Mouse (Mus musculus) forebrain, postnatal 0 days (tissue): ENCODE data around the gene Myh9. TPM values are rescaled to one million over a fixed set of nuclear protein-coding genes. Genes with fewer than 3 reads are reported as not detected.

Source experiments
- ATAC-seq: fragments of 200-750 bp; cut with Nextera tagmentation; 2 replicates; pipeline ENCODE4 v1.8.0; 2017; ENCODE audit warnings: mild to moderate bottlenecking, moderate library complexity
- DNase-seq: peaks from one replicate; pipeline ENCODE4 v3.0.0-alpha.2; 2015
- H3K27ac ChIP-seq: fragments of 300-500 bp; sonication (generic); 2 replicates; pipeline ENCODE4 v1.5.1; 2014; ENCODE audit warnings: low read depth, mild to moderate bottlenecking, antibody characterized with exemption, low read length, moderate library complexity, mixed read lengths
- H3K27me3 ChIP-seq: fragments of 300-500 bp; sonication (generic); 2 replicates; pipeline ENCODE4 v1.6.1; 2014; ENCODE audit warnings: mild to moderate bottlenecking, low read length, mixed read lengths; ENCODE audit not compliant: insufficient read depth
- H3K36me3 ChIP-seq: fragments of 300-500 bp; sonication (generic); 2 replicates; pipeline ENCODE4 v1.6.1; 2014; ENCODE audit warnings: mild to moderate bottlenecking, moderate library complexity; ENCODE audit not compliant: insufficient read depth
- H3K4me1 ChIP-seq: fragments of 300-500 bp; sonication (generic); 2 replicates; pipeline ENCODE4 v1.6.1; 2014; ENCODE audit warnings: antibody characterized with exemption; ENCODE audit not compliant: insufficient read depth
- H3K4me2 ChIP-seq: fragments of 300-500 bp; sonication (generic); 2 replicates; pipeline ENCODE4 v1.6.1; 2014; ENCODE audit warnings: low read depth, mild to moderate bottlenecking, moderate library complexity
- H3K4me3 ChIP-seq: fragments of 300-500 bp; sonication (generic); 2 replicates; pipeline ENCODE4 v1.5.1; 2014; ENCODE audit warnings: low read depth, low read length, mixed read lengths
- H3K9ac ChIP-seq: fragments of 300-500 bp; sonication (generic); 2 replicates; pipeline ENCODE4 v1.6.1; 2014; ENCODE audit warnings: mild to moderate bottlenecking
- H3K9me3 ChIP-seq: fragments of 300-500 bp; sonication (generic); 2 replicates; pipeline ENCODE4 v1.6.1; 2016; ENCODE audit warnings: low read length
- CTCF ChIP-seq: sonication (generic); IDR thresholded peaks from 2 replicates; pipeline ENCODE4 v1.5.1; 2016; ENCODE audit warnings: antibody characterized with exemption, control low read depth, low read depth
- WGBS: fragments of 180-500 bp; shearing (Covaris S2); extraction: QIAGEN DNeasy Blood & Tissue Kit; methylation state at CpG from one replicate; pipeline ENCODE4 v1.1.7; 2014; 5-methylcytosine and 5-hydroxymethylcytosine counted together
- polyA plus RNA-seq: library from polyadenylated mRNA; unstranded; fragments of >200 nt; fragmentation: Nextera tagmentation; extraction: Ambion mirVana; gene quantifications from 2 replicates; pipeline ENCODE4 v1.2.1, GENCODE M21; 2015
- total RNA-seq: library from RNA; depleted of rRNA; stranded (reverse); fragments of >200 nt; gene quantifications from 2 replicates; pipeline ENCODE4 v1.2.3, GENCODE M21; 2014

The Myh9 gene
- total and polyA plus RNA-seq, 2 experiments from 2014 or later = 7.2 to 35.2 TPM

DNA sequence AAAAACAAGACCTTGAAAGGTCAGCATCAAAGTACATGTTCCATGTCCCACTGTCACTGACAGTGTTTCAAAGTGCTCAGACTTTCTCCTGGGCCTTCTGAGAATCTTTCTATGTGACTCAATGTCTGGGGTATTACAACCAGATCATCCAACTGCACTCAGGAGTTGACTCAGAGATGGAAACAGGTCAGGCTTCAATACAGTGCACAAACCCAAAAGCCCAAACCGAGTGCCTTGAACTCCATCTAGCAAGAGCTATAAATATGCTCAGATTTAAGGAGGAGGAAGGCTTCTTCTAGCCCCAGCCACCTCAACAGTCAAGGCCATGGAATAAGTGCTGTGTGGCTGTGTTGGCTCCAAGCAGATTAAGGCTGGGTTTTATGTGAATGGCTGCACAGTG lies 56.2 kb downstream of the Myh9 start:
- H3K9ac ChIP-seq = no peak overlapping the region
- no peak overlapping the region for H3K4me3 ChIP-seq
- H3K27ac ChIP-seq = no peak overlapping the region
- no peaks in the 10 kb centered on the region for H3K4me1 ChIP-seq
- ATAC-seq (no peak), DNase-seq (no peak)
- TF ChIP-seq CTCF = no peak
- no peaks in the 10 kb centered on the region for H3K27me3 ChIP-seq
- no peak overlapping the region for H3K4me2 ChIP-seq
- WGBS = 97% methylated on average over 1 of the region's 1 CpGs
- H3K9me3 ChIP-seq = no peaks in the 10 kb centered on the region
- H3K36me3 ChIP-seq = peaks cover 88% of the 10 kb centered on the region

DNA sequence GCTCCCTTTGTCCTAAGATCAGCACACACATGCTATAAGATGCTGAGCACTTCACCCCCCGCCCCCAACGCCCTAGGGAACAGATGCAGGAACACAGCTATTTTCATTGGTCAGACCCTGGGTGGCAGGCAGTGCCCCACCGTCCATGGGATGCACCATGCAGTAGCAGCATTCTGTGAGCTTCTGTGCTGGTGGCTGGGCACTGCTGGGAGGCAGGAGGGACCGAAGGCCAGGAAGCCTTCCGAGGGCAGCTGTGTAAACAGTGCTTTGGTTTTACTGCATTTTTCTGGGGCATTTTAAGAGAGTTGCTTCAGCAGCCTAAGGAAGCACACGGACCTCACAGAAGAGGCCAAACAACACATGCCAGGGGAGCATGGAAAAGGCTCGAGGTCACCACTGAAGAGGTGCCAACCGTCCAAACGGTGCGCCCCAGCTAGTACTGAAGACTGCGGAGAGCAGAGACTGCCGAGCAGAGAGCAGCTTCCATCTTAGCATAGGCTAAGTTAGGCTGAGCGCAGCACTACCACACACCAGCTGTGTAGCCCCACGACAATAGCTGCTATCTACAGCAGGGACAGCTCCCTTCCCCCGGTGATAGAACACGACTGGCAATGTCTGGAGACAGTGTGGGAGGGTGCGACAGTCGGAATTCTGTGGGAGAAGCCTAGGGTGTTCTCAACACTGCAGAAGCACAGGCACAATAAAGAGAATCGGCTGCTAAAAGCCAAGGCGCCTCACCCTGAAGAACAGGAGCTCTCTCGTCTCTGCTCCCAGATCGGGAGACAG lies 57.7 kb downstream of the Myh9 start:
- Histone ChIP-seq H3K36me3 (peaks cover 87% of the 10 kb centered on the region), H3K27ac (no peak overlapping the region; the same call in 1 of the 2 replicates), H3K4me3 (no peak overlapping the region), H3K9me3 (no peaks in the 10 kb centered on the region), H3K9ac (no peak overlapping the region), H3K27me3 (no peaks in the 10 kb centered on the region), H3K4me1 (no peaks in the 10 kb centered on the region), H3K4me2 (no peak overlapping the region)
- DNase-seq (no peak), ATAC-seq (peak; percentile 27; the same call in 1 of the 2 replicates)
- no peak for TF ChIP-seq CTCF
- WGBS = 85% methylated on average over 22 of the region's 22 CpGs

DNA sequence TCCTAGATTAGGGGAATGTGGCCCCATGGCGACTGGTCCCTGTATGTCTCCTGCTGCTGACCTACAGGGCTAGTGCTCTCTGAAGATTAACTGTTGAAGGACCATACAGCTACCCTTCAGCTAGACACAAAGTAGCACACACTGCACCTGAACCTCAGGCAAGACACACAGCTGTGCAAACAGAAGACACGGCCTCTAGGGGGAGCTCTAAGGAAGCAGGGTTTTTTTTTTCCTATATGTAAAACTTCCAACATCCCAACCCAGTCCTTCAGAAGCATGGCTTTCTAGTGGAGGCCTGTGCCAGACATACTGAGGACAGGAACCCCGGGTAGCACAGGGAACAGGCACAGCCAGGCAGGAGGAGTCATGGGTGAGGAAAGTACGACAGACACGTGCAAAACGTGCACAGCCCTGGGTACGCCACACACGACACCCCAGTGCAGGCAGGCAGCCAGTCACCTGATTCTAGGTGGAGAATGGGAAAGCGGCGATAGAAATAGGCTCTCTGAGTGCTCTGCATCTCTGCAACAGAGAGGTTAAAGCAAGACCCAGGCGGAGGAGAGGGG lies 59.4 kb downstream of the Myh9 start:
- ATAC-seq (no peak), DNase-seq (no peak)
- H3K4me1 ChIP-seq = no peaks in the 10 kb centered on the region
- 85% methylated on average over 11 of the region's 11 CpGs for WGBS
- no peaks in the 10 kb centered on the region for H3K9me3 ChIP-seq
- H3K27me3 ChIP-seq = no peaks in the 10 kb centered on the region
- H3K4me3 ChIP-seq = no peak overlapping the region
- H3K4me2 ChIP-seq = no peak overlapping the region
- no peak overlapping the region for H3K9ac ChIP-seq
- peak; percentile 52 for TF ChIP-seq CTCF
- H3K27ac ChIP-seq = no peak overlapping the region
- peaks cover 90% of the 10 kb centered on the region for H3K36me3 ChIP-seq

DNA sequence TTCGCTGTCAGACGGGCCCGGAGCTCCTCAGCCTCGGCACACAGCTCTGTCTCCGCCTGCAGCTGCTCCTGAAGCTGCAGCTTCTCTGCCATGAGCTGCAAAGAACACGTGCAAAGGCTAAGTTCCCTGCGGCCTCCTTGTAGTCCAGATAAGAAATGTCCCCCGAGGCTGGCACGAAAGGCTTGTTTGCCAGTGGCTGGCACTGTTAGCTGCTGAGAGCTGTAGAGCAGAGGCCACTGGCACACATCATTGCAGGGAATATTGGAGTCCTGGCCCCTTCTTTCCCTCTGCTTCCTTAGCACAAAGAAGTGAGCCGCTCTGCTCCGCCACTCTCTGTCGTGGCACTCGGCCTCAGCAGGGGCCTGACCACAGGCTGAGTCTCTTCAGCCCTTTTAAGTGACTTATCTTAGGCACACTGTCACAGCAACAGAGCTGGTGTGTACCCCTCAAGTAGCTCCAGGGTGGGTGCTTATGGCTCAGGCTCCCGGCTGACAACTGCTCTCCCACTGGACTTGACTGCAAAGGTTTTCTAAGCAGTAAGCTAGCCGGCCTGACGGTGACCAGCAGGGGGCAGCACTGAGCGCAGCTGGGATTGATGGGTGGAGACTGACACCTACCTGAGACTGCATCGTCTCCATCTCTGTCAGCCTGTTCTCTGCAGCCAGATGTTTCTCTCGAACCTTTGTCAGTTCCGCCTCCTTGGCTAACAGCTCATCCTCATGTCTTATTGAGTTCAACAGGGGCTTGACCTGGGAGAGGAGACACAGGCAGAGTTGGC lies 66.6 kb downstream of the Myh9 start:
- Histone ChIP-seq H3K9ac (no peak overlapping the region), H3K27me3 (no peaks in the 10 kb centered on the region), H3K4me3 (no peak overlapping the region), H3K4me2 (no peak overlapping the region), H3K27ac (no peak overlapping the region), H3K9me3 (no peaks in the 10 kb centered on the region), H3K36me3 (peaks cover 85% of the 10 kb centered on the region), H3K4me1 (no peaks in the 10 kb centered on the region)
- WGBS = 72% methylated on average over 20 of the region's 20 CpGs
- ATAC-seq (peak; percentile 54), DNase-seq (peak; percentile 76)
- peak; percentile 99 for TF ChIP-seq CTCF

DNA sequence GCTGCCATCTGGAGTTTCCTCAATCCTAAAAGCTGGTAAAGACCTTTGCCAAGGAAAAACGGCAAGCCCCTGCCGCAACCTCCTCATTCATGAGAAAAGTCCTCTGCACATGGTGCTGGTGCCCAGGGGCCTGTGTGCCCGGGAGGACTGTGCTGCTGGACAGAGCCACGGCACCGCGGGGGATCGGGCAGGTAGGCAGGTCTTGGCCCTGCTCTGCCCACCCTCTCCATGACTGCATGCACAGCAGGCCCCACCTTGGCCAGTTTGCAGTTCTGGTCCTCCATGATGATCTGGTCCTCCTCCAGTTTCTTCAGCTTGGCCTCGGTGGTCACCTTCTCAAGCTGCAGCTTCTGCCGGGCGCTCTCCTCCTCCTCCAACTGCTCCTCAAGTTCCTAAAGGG lies 67.7 kb downstream of the Myh9 start:
- DNase-seq (no peak), ATAC-seq (no peak)
- Histone ChIP-seq H3K9me3 (no peaks in the 10 kb centered on the region), H3K27me3 (no peaks in the 10 kb centered on the region), H3K27ac (no peak overlapping the region), H3K9ac (no peak overlapping the region), H3K36me3 (peaks cover 87% of the 10 kb centered on the region), H3K4me2 (no peak overlapping the region), H3K4me3 (no peak overlapping the region), H3K4me1 (no peaks in the 10 kb centered on the region)
- no peak for TF ChIP-seq CTCF
- 97% methylated on average over 10 of the region's 10 CpGs for WGBS

DNA sequence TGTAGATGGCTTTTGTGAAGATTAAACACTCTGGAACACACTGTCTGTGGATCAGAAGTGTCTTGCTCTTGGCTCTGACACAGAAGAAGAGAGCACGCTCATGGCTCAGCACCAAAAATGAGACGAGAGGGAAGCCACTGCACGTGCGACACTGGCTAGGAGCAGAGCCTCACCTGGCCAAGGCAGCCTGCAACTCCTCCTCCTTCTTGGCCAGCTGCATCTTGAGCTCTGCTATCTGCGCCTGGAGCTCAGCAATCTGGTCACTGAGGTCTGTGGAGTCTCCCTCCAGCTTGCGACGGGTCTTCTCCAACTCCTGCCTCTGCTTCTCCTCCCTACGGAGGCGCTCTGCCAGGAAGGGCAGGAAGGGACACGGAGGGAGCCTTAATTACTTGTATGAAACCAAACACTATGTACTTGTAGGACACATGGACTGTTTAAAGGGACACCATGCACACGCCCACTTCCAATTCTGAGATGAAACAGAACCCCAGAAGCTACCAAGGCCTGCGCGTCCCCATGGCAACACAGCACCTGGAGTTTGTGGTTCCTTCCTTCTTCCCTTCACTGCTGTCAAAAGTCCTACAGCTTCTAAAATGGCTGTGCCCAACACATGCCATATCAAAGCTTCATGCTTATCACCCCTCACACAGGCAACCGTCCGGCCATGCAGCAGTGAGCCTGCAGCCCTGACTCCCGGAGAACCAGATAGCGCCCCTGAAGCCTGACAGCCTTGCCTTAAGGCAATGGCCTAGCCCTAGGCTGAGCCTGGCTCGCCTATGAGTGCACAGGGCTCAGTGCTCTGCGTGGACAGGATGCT lies 68.7 kb downstream of the Myh9 start:
- no peak overlapping the region for H3K27ac ChIP-seq
- WGBS = 91% methylated on average over 19 of the region's 19 CpGs
- no peak for ATAC-seq
- no peak overlapping the region for H3K4me2 ChIP-seq
- DNase-seq = no peak
- H3K27me3 ChIP-seq = no peaks in the 10 kb centered on the region
- H3K36me3 ChIP-seq = peaks cover 87% of the 10 kb centered on the region
- H3K9ac ChIP-seq = no peak overlapping the region
- no peaks in the 10 kb centered on the region for H3K4me1 ChIP-seq
- no peaks in the 10 kb centered on the region for H3K9me3 ChIP-seq
- H3K4me3 ChIP-seq = no peak overlapping the region
- no peak for TF ChIP-seq CTCF
